Mouse (Mus musculus): Measurements from ENCODE around the gene Foxd1. TPM values are rescaled to one million over a fixed set of nuclear protein-coding genes. Genes with fewer than 3 reads are reported as not detected.

The Foxd1 gene
- polyA plus RNA-seq, 1 experiment = 1.0 TPM

DNA sequence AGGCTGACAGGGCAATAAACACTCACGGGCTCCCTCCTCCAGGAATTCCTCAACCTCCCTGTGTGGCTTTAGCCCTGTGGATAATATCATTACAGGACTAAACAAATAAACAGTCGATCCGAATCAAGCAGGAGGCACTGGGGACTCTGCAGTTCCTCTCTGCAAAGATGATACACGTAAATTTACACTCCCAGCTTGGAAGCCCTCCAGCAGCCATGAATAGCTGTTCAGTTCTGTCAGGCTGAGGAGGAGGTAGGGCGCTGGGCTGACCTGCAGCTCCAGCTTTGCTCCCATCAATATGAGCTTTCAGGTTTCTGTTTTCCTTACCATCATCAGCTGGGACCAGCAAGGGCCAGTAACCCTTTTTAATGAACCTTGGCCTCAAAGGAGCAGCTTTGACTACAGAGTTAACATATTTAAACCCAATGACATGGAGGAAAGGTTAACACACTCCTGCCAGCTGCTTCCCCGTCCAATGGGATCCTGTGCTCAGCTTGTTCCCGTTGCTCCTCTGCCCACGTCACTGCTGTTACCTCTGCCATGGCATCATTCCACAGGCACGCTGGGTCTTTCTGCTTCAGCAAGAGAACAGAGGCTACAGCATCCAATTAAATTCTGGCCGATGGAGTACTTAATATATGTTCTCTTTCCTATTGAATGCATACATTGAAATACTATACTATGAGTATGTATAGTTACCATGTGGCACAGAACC, 39.5 kb downstream of the Foxd1 start:
- TF ChIP-seq CTCF (IDR thresholded peaks at IDR 0.05; ENCODE audit: extremely low read depth, insufficient read depth, low read length) (no peak), POLR2A (IDR thresholded peaks at IDR 0.05; ENCODE audit: extremely low read depth, insufficient read depth, low read length) (no peak)
- Histone ChIP-seq H3K4me3 (ENCODE audit: insufficient read depth, low read length) (no peak overlapping the region), H3K4me1 (ENCODE audit: control insufficient read depth, insufficient read depth, low read length) (no peaks in the 10 kb centered on the region), H3K27ac (ENCODE audit: insufficient read depth, low read length) (no peak overlapping the region)

Other genes starting within 250 kb of the Foxd1 start
- 13.9 and 15.6 TPM in 2 replicates for gene Arhgef28, start 147.8 kb upstream of the Foxd1 start, polyA plus RNA-seq (2012; rRNA removed)
- gene Utp15, start 91.2 kb upstream of the Foxd1 start, polyA plus RNA-seq (2012; rRNA removed) = 20.1 and 22.6 TPM in 2 replicates
- gene Ankra2, start 91.2 kb upstream of the Foxd1 start, polyA plus RNA-seq (2012; rRNA removed) = 50.5 and 51.9 TPM in 2 replicates
- not detected in 2 replicates for gene Gm21976, start 74.4 kb upstream of the Foxd1 start, polyA plus RNA-seq (2012; rRNA removed)
- gene Btf3, start 37.2 kb upstream of the Foxd1 start, polyA plus RNA-seq (2012; rRNA removed) = 283 and 307 TPM in 2 replicates
- 0.69 and 1.3 TPM in 2 replicates for gene Gm10320, start 137.8 kb downstream of the Foxd1 start, polyA plus RNA-seq (2012; rRNA removed)